Mouse (Mus musculus): ENCODE results near the gene Sgo2a.

- TF ChIP-seq CTCF (IDR thresholded peaks at IDR 0.05; ENCODE audit: low read depth) (no peak), EP300 (IDR thresholded peaks at IDR 0.05; ENCODE audit: low read depth) (no peak)
Measured at GRCm38 (mm10) chr1:58055598-58055997, 59.8 kb downstream of the Sgo2a start.
